Mouse (Mus musculus) stomach, embryonic 14.5 days (tissue): Measurements from ENCODE around the gene Slc1a6. TPM values are rescaled to one million over a fixed set of nuclear protein-coding genes. Genes with fewer than 3 reads are reported as not detected.
"Not testable (repeated sequence)": the region's sequence is repeated elsewhere in the genome, so short reads cannot be mapped to it uniquely, and the experiment has no call there.

Experiments
- ATAC-seq: fragments of 200-750 bp; cut with Nextera tagmentation; 2 replicates; pipeline ENCODE4 v1.8.0; 2017; ENCODE audit warnings: low read depth, moderate TSS enrichment; ENCODE audit not compliant: insufficient number of reproducible peaks, insufficient read depth, low FRiP score
- H3K27ac ChIP-seq: fragments of 300-500 bp; sonication (generic); 2 replicates; pipeline ENCODE4 v1.5.1; 2014; ENCODE audit warnings: mild to moderate bottlenecking, low read length, moderate library complexity, mixed read lengths
- H3K27me3 ChIP-seq: fragments of 300-500 bp; sonication (generic); 2 replicates; pipeline ENCODE4 v1.6.1; 2014; ENCODE audit warnings: low read length, control low read depth, mixed read lengths; ENCODE audit not compliant: control insufficient read depth, insufficient read depth
- H3K36me3 ChIP-seq: fragments of 300-500 bp; sonication (generic); 2 replicates; pipeline ENCODE4 v1.6.1; 2014; ENCODE audit warnings: mild to moderate bottlenecking, control low read depth, low read length, moderate library complexity, mixed read lengths; ENCODE audit not compliant: control insufficient read depth, insufficient read depth
- H3K4me1 ChIP-seq: fragments of 300-500 bp; sonication (generic); 2 replicates; pipeline ENCODE4 v1.6.1; 2014; ENCODE audit warnings: low read length, control low read depth, mixed read lengths; ENCODE audit not compliant: control insufficient read depth, insufficient read depth
- H3K4me2 ChIP-seq: fragments of 300-500 bp; sonication (generic); replicated peaks from 2 replicates; pipeline ENCODE4 v1.6.1; 2014; ENCODE audit warnings: low read depth, low read length, control low read depth
- H3K4me3 ChIP-seq: fragments of 300-500 bp; sonication (generic); 2 replicates; pipeline ENCODE4 v1.5.1; 2014; ENCODE audit warnings: low read depth, low read length, control low read depth
- H3K9ac ChIP-seq: fragments of 300-500 bp; sonication (generic); replicated peaks from 2 replicates; pipeline ENCODE4 v1.6.1; 2014; ENCODE audit warnings: low read depth, mild to moderate bottlenecking, control low read depth, low read length, moderate library complexity, mixed read lengths
- H3K9me3 ChIP-seq: fragments of 300-500 bp; sonication (generic); 2 replicates; pipeline ENCODE4 v1.6.1; 2016; ENCODE audit warnings: low read depth, low read length, control low read depth; ENCODE audit not compliant: control insufficient read depth
- WGBS: fragments of 180-500 bp; shearing (Covaris S2); extraction: QIAGEN DNeasy Blood & Tissue Kit; methylation state at CpG from one replicate; pipeline ENCODE4 v1.1.7; 2014; 5-methylcytosine and 5-hydroxymethylcytosine counted together
- polyA plus RNA-seq: library from polyadenylated mRNA; unstranded; fragments of >200 nt; fragmentation: Nextera tagmentation; extraction: Ambion mirVana; gene quantifications from 2 replicates; pipeline ENCODE4 v1.2.1, GENCODE M21; 2014

Slc1a6 gene
- polyA plus RNA-seq, 1 experiment from 2014 or later = 0.78 TPM

GRCm38 (mm10) chr10:78812358-78813060 lies 32.2 kb downstream of the Slc1a6 start:
- no peak overlapping the region for H3K9ac ChIP-seq
- no peak for ATAC-seq
- 56% methylated on average over 6 of the region's 6 CpGs for WGBS
- no peaks in the 10 kb centered on the region for H3K9me3 ChIP-seq
- H3K27ac ChIP-seq = no peak overlapping the region
- no peak overlapping the region for H3K4me2 ChIP-seq
- H3K4me3 ChIP-seq = no peak overlapping the region
- H3K36me3 ChIP-seq = no peaks in the 10 kb centered on the region
- no peaks in the 10 kb centered on the region for H3K4me1 ChIP-seq
- H3K27me3 ChIP-seq = no peaks in the 10 kb centered on the region

GRCm38 (mm10) chr10:78840456-78840855 lies 60.2 kb downstream of the Slc1a6 start:
- H3K4me3 ChIP-seq, H3K9ac ChIP-seq, H3K27ac ChIP-seq, H3K4me2 ChIP-seq, H3K27me3 ChIP-seq, ATAC-seq, H3K9me3 ChIP-seq, H3K4me1 ChIP-seq, H3K36me3 ChIP-seq: not testable (repeated sequence)
- WGBS = 94% methylated on average over 12 of the region's 12 CpGs

- Histone ChIP-seq H3K27ac (no peak within 1 kb of the TSS), H3K4me2 (no peak within 1 kb of the TSS), H3K4me3 (no peak within 1 kb of the TSS), H3K9ac (no peak within 1 kb of the TSS), H3K27me3 (no peaks in the 10 kb centered on the region), H3K36me3 (no peaks in the 10 kb centered on the region), H3K9me3 (no peaks in the 10 kb centered on the region), H3K4me1 (no peaks in the 10 kb centered on the region)
- WGBS = 81% methylated on average over 2 of the region's 2 CpGs
- ATAC-seq = no peak
Observed at GRCm38 (mm10) chr10:78852066-78852465, 71.8 kb downstream of the Slc1a6 start, which contains the start of gene Olfr1356. TSS of gene Olfr1356 (minus strand) at chr10:78852166.

Other genes starting within 250 kb of the Slc1a6 start
- 36.0 and 44.4 TPM in 2 replicates for gene Ilvbl, start 206.2 kb upstream of the Slc1a6 start, polyA plus RNA-seq
- gene Syde1, start 188.5 kb upstream of the Slc1a6 start, polyA plus RNA-seq = 19.1 and 20.4 TPM in 2 replicates
- gene Olfr1357, start 162.4 kb upstream of the Slc1a6 start, polyA plus RNA-seq = not detected in 2 replicates
- gene Casp14, start 62.2 kb upstream of the Slc1a6 start, polyA plus RNA-seq = 0.45 and 0.61 TPM in 2 replicates
- gene Ccdc105, start 27.4 kb upstream of the Slc1a6 start, polyA plus RNA-seq = not detected in 2 replicates
- not detected in 2 replicates for gene Olfr1356, start 71.7 kb downstream of the Slc1a6 start, polyA plus RNA-seq
- gene Olfr1355, start 95.0 kb downstream of the Slc1a6 start, polyA plus RNA-seq = not detected in 2 replicates
- not detected in 2 replicates for gene Olfr1354, start 132.7 kb downstream of the Slc1a6 start, polyA plus RNA-seq
- not detected in 2 replicates for gene Olfr8, start 170.1 kb downstream of the Slc1a6 start, polyA plus RNA-seq
- not detected in 2 replicates for gene Olfr1353, start 182.8 kb downstream of the Slc1a6 start, polyA plus RNA-seq
- not detected in 2 replicates for gene Olfr1352, start 200.6 kb downstream of the Slc1a6 start, polyA plus RNA-seq
- not detected in 2 replicates for gene Olfr1351, start 232.0 kb downstream of the Slc1a6 start, polyA plus RNA-seq
- not detected in 2 replicates for gene Olfr57, start 248.2 kb downstream of the Slc1a6 start, polyA plus RNA-seq